Mouse (Mus musculus) heart, embryonic 12.5 days (tissue): ENCODE results near the gene Plcl1. TPM values are rescaled to one million over a fixed set of nuclear protein-coding genes. Genes with fewer than 3 reads are reported as not detected.

ENCODE experiments used
- ATAC-seq: fragments of 200-750 bp; cut with Nextera tagmentation; 2 replicates; pipeline ENCODE4 v1.8.0; 2017; ENCODE audit warnings: moderate TSS enrichment, moderate library complexity; ENCODE audit not compliant: insufficient number of reproducible peaks, low FRiP score
- H3K27ac ChIP-seq: fragments of 300-500 bp; sonication (generic); 2 replicates; pipeline ENCODE4 v1.5.1; 2016; ENCODE audit warnings: mild to moderate bottlenecking, moderate library complexity; ENCODE audit not compliant: poor library complexity, severe bottlenecking
- H3K27me3 ChIP-seq: fragments of 300-500 bp; sonication (generic); replicated peaks from 2 replicates; pipeline ENCODE4 v1.6.1; 2016; ENCODE audit warnings: mild to moderate bottlenecking, moderate library complexity
- H3K36me3 ChIP-seq: fragments of 300-500 bp; sonication (generic); 2 replicates; pipeline ENCODE4 v1.6.1; 2016; ENCODE audit warnings: mild to moderate bottlenecking, moderate library complexity
- H3K4me1 ChIP-seq: fragments of 300-500 bp; sonication (generic); replicated peaks from 2 replicates; pipeline ENCODE4 v1.6.1; 2016; ENCODE audit warnings: mild to moderate bottlenecking
- H3K4me2 ChIP-seq: fragments of 300-500 bp; sonication (generic); 2 replicates; pipeline ENCODE4 v1.6.1; 2016; ENCODE audit warnings: mild to moderate bottlenecking, moderate library complexity
- H3K4me3 ChIP-seq: fragments of 300-500 bp; sonication (generic); 2 replicates; pipeline ENCODE4 v1.5.1; 2016; ENCODE audit warnings: mild to moderate bottlenecking
- H3K9ac ChIP-seq: fragments of 300-500 bp; sonication (generic); 2 replicates; pipeline ENCODE4 v1.6.1; 2016; ENCODE audit warnings: mild to moderate bottlenecking, moderate library complexity
- H3K9me3 ChIP-seq: fragments of 300-500 bp; sonication (generic); replicated peaks from 2 replicates; pipeline ENCODE4 v1.6.1; 2016; ENCODE audit warnings: mild to moderate bottlenecking, moderate library complexity
- WGBS: fragments of 180-500 bp; shearing (Covaris S2); methylation state at CpG from one replicate; pipeline ENCODE4 v1.1.7; 2016; 5-methylcytosine and 5-hydroxymethylcytosine counted together
- polyA plus RNA-seq: library from polyadenylated mRNA; unstranded; fragments of >200 nt; fragmentation: Nextera tagmentation; extraction: Ambion mirVana; gene quantifications from 2 replicates; pipeline ENCODE4 v1.2.1, GENCODE M21; 2016

The Plcl1 gene
- polyA plus RNA-seq, 1 experiment from 2014 or later: 0.80 TPM

- Histone ChIP-seq H3K9ac (peak overlapping the region; percentile 70), H3K36me3 (no peaks in the 10 kb centered on the region), H3K27ac (no peak overlapping the region), H3K4me1 (no peaks in the 10 kb centered on the region; the same call in 1 of the 2 replicates), H3K4me3 (peak overlapping the region; percentile 68), H3K4me2 (peak overlapping the region; percentile 98), H3K9me3 (no peaks in the 10 kb centered on the region), H3K27me3 (peaks cover 8% of the 10 kb centered on the region)
- 4% methylated on average over 35 of the region's 35 CpGs for WGBS
- 0 out of 2 replicates have a peak, but pooled peaks have one; percentile 17 for ATAC-seq
Measured at GRCm38 (mm10) chr1:55406531-55407375, 1.0 kb downstream of the Plcl1 start.

DNA sequence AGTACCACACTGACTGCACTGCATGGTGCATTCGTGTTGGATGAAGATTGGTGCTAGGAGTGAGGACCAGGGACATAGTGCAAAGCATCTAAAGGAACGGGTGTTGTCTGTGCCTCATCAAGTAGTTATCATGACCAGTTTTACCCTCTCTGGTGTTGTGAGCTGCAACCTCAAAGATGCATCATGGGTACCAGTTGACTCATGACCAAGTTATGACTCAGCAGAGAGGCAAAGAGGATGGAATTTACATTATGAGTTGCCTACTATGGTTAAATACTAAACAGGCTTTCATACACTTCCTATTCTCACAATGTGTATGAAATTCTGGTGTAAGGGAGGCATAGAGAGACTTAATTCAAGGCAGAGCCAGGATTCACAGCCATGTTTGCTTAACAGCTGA is 4.9 kb downstream of the Plcl1 start:
- Histone ChIP-seq H3K4me3 (no peak overlapping the region), H3K9ac (no peak overlapping the region), H3K36me3 (no peaks in the 10 kb centered on the region), H3K27me3 (no peaks in the 10 kb centered on the region; the same call in 1 of the 2 replicates), H3K27ac (no peak overlapping the region), H3K9me3 (no peaks in the 10 kb centered on the region), H3K4me2 (no peak overlapping the region), H3K4me1 (no peaks in the 10 kb centered on the region; the same call in 1 of the 2 replicates)
- 74% methylated on average over 2 of the region's 2 CpGs for WGBS
- ATAC-seq: no peak

DNA sequence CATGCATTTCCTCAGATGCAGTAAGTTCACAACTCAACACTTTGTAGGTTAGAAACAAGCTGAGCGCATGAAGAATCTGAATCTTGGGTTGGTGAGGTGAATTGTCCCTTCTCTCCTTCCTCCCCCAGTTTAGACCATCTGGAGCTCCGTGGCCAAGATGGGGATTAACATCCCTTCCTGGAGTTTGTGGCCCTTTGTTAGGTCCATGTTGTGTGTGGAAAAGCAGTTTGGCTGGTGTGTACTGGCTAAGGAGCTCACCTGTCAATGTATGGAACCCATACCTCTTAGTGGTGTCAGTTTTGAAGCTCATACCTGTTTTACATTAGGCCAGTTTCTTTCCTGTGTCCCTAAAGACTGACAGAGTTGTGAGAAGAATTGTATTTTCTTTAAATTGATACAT is 5.4 kb downstream of the Plcl1 start:
- H3K4me1 ChIP-seq: peaks cover 3% of the 10 kb centered on the region
- H3K36me3 ChIP-seq: no peaks in the 10 kb centered on the region
- 61% methylated on average over 2 of the region's 2 CpGs for WGBS
- ATAC-seq: no peak
- no peak overlapping the region for H3K9ac ChIP-seq
- no peaks in the 10 kb centered on the region; the same call in 1 of the 2 replicates for H3K27me3 ChIP-seq
- H3K4me3 ChIP-seq: no peak overlapping the region
- H3K27ac ChIP-seq: no peak overlapping the region
- no peak overlapping the region for H3K4me2 ChIP-seq
- H3K9me3 ChIP-seq: no peaks in the 10 kb centered on the region

- H3K4me2 ChIP-seq: no peak overlapping the region
Measured at GRCm38 (mm10) chr1:55412569-55412968, 6.8 kb downstream of the Plcl1 start.

DNA sequence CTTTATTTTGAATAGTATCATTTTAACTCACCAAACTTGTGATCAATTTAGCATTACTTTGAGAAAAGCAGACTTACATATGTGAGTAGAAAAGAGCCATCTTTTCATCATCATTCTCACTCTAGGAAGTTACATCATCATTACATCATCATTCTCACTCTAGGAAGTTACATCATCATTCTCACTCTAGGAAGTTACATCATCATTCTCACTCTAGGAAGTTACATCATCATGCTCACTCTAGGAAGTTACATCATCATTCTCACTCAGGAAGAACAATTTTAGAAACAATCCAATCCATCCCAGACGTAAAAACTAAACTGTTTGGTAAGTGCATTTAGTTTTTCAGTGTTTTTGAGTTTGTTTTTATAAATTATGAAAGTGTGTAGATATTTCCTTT is 7.8 kb downstream of the Plcl1 start:
- Histone ChIP-seq H3K4me1 (peaks cover 3% of the 10 kb centered on the region; the same call in 1 of the 2 replicates), H3K27me3 (no peaks in the 10 kb centered on the region), H3K36me3 (no peaks in the 10 kb centered on the region), H3K9ac (no peak overlapping the region), H3K4me2 (no peak overlapping the region), H3K27ac (no peak overlapping the region), H3K4me3 (no peak overlapping the region), H3K9me3 (no peaks in the 10 kb centered on the region; the same call in 1 of the 2 replicates)
- WGBS: 72% methylated on average over 1 of the region's 1 CpGs
- ATAC-seq: no peak

More at GRCm38 (mm10) chr1:55412569-55412968, 6.8 kb downstream of the Plcl1 start:
- WGBS: 78% methylated on average over 6 of the region's 6 CpGs
- H3K36me3 ChIP-seq: no peaks in the 10 kb centered on the region
- H3K9me3 ChIP-seq: no peaks in the 10 kb centered on the region
- no peak overlapping the region for H3K4me3 ChIP-seq
- no peak overlapping the region for H3K27ac ChIP-seq
- no peak overlapping the region for H3K9ac ChIP-seq
- ATAC-seq: no peak
- H3K27me3 ChIP-seq: no peaks in the 10 kb centered on the region
- peaks cover 3% of the 10 kb centered on the region; the same call in 1 of the 2 replicates for H3K4me1 ChIP-seq

GRCm38 (mm10) chr1:55418968-55419367 is 13.2 kb downstream of the Plcl1 start:
- 75% methylated on average over 3 of the region's 3 CpGs for WGBS
- H3K27ac ChIP-seq: no peak overlapping the region
- H3K4me1 ChIP-seq: peaks cover 3% of the 10 kb centered on the region; the same call in 1 of the 2 replicates
- no peak for ATAC-seq
- no peaks in the 10 kb centered on the region for H3K27me3 ChIP-seq
- H3K4me3 ChIP-seq: no peak overlapping the region
- H3K9ac ChIP-seq: no peak overlapping the region
- H3K4me2 ChIP-seq: no peak overlapping the region
- H3K9me3 ChIP-seq: no peaks in the 10 kb centered on the region; the same call in 1 of the 2 replicates
- H3K36me3 ChIP-seq: no peaks in the 10 kb centered on the region

- no peaks in the 10 kb centered on the region for H3K9me3 ChIP-seq
- H3K9ac ChIP-seq: no peak overlapping the region
- 75% methylated on average over 2 of the region's 2 CpGs for WGBS
- no peaks in the 10 kb centered on the region for H3K27me3 ChIP-seq
- H3K4me2 ChIP-seq: no peak overlapping the region
- H3K36me3 ChIP-seq: no peaks in the 10 kb centered on the region
- ATAC-seq: no peak
- no peak overlapping the region for H3K4me3 ChIP-seq
- H3K4me1 ChIP-seq: peaks cover 8% of the 10 kb centered on the region
- no peak overlapping the region for H3K27ac ChIP-seq
Measured at GRCm38 (mm10) chr1:55427607-55428006, 21.9 kb downstream of the Plcl1 start.

- Histone ChIP-seq H3K4me3 (no peak overlapping the region), H3K27me3 (no peaks in the 10 kb centered on the region), H3K4me2 (no peak overlapping the region), H3K27ac (no peak overlapping the region), H3K9me3 (no peaks in the 10 kb centered on the region), H3K4me1 (peaks cover 8% of the 10 kb centered on the region), H3K9ac (no peak overlapping the region), H3K36me3 (no peaks in the 10 kb centered on the region)
- ATAC-seq: no peak
- WGBS: 81% methylated on average over 2 of the region's 2 CpGs
Measured at GRCm38 (mm10) chr1:55429051-55429450, 23.3 kb downstream of the Plcl1 start.

DNA sequence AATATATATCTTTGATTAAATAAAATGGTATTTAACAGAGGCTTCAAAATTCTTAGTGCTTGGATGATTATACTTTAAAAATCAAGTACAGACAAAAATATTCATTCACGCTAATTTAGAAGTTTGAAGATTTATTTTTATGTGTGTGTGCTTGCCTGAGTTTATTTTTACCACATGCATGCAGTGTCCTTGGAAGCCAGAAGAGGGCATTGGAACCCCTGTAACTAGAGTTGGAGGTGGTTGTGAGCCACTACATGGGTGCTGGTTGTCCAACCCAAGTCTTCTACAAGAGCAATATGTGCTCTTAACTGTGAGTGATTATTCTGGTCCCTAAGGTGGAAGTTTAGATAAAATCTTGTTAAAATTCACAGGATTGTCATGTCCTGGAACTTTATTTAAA is 24.0 kb downstream of the Plcl1 start:
- H3K4me2 ChIP-seq: no peak overlapping the region
- no peaks in the 10 kb centered on the region for H3K9me3 ChIP-seq
- H3K9ac ChIP-seq: no peak overlapping the region
- H3K27ac ChIP-seq: no peak overlapping the region
- ATAC-seq: no peak
- peaks cover 8% of the 10 kb centered on the region for H3K4me1 ChIP-seq
- H3K36me3 ChIP-seq: no peaks in the 10 kb centered on the region
- H3K27me3 ChIP-seq: no peaks in the 10 kb centered on the region
- 88% methylated on average over 1 of the region's 1 CpGs for WGBS
- H3K4me3 ChIP-seq: no peak overlapping the region

- Histone ChIP-seq H3K27ac (no peak overlapping the region), H3K9ac (no peak overlapping the region), H3K27me3 (no peaks in the 10 kb centered on the region), H3K4me2 (no peak overlapping the region), H3K36me3 (no peaks in the 10 kb centered on the region), H3K4me3 (no peak overlapping the region), H3K9me3 (no peaks in the 10 kb centered on the region), H3K4me1 (peaks cover 8% of the 10 kb centered on the region)
- no peak for ATAC-seq
- 84% methylated on average over 3 of the region's 3 CpGs for WGBS
Measured at GRCm38 (mm10) chr1:55430587-55430986, 24.9 kb downstream of the Plcl1 start.

DNA sequence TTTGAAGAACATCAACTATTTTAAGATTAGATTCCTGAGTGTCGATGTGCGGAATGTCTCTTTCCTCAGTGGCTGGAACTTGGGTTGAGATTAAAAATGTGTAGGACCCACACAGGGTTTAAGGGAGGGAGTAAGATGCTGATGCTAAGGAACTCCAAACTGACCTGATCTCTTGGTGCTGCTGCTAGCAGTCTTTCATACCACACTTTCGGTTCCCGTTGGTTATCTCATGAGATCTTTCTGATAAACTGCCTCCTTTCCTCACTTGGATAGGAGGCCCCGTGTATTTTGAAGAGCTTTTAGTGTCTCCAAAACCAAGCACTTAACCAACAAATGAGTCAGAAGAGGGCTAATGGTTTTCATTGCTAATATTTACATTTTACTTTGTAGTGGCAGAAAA is 30.9 kb downstream of the Plcl1 start:
- no peak overlapping the region for H3K4me2 ChIP-seq
- ATAC-seq: no peak
- 29% methylated on average over 5 of the region's 5 CpGs for WGBS
- no peaks in the 10 kb centered on the region for H3K9me3 ChIP-seq
- H3K4me3 ChIP-seq: no peak overlapping the region
- peaks cover 4% of the 10 kb centered on the region for H3K4me1 ChIP-seq
- no peaks in the 10 kb centered on the region for H3K36me3 ChIP-seq
- no peak overlapping the region for H3K27ac ChIP-seq
- H3K9ac ChIP-seq: no peak overlapping the region
- H3K27me3 ChIP-seq: no peaks in the 10 kb centered on the region
